Mouse (Mus musculus): ENCODE results near the gene Adamts16.

Adamts16 gene

DNA sequence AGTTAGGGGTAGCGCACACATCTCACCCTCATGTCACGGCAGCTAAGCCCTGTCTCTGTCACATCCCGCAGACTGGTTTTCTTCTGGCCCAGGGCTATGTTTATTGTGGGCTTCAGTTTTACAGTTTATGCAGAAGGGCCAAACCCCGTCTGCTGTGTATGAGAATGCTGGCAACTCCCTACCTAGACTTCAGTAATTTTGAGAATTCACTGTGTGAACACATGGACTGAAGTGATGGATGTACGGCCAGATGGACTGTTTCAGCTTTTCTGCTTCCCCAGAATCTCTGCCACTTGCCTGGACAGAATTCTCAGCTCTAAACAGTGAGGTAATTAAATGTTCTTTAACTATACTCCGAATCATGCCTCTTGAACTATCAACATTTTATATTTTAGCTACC, 70.5 kb downstream of the Adamts16 start:
- in situ Hi-C loops (cut with MboI; ENCODE audit: unreplicated experiment in 2 of 2) = no loop called here

DNA sequence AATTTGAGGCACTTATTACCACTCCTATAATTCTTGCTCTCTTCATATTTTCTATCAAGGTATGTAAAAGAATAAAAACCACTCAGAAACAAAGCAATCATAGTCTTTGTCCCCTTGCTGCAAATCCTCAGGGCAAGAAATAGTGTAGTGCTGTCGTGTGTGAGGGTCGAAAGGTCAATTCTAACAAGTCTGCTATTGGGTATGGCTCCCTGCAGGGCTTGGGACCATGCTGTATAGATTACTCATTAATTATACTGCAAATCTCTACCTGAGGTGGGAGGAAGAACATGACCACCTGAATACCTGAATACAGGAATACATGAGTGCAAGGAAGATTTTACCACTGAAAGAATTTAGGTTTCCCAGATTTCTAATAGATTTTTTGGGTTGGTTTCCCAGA, 72.5 kb downstream of the Adamts16 start:
- in situ Hi-C loops (cut with MboI; ENCODE audit: unreplicated experiment in 2 of 2) = no loop called here

DNA sequence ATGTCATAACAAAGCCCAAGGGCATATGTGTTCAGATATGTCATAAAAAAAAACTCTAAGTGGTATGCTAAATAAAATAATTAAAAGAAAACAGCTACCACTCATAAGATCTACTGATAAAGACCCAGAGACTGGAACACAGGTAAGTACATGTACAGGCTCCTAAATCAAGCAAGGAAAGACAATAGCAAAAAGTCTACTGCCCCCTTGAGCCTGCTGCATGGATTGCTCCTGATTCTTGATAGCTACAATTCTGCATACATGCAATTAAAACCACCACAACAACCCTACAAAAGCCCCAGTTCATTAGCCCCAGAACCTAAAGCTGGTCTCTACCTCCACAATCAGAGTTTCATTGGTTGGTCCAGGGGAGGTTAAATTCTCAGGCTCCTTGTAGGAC, 74.1 kb downstream of the Adamts16 start:
- in situ Hi-C loops (cut with MboI; ENCODE audit: unreplicated experiment in 2 of 2) = no loop called here

DNA sequence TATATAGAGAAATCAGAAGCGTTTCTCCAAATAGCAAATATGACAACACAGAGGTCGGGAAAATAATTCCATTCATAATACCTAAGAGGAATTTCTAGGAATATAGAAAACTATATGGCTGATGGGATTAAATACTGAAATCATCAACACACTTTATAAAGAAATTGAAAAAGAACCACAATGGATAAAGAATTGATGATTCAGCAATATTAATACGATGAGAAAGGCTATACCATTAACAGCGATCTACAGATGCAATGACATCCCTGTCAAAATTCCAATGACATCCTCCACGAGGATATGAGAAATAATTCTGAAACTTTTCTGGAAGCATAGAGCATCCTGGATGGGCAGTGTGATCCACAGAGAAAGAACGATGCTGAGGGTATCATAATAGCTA, 76.9 kb downstream of the Adamts16 start:
- in situ Hi-C loops (cut with MboI; ENCODE audit: unreplicated experiment in 2 of 2) = no loop called here

DNA sequence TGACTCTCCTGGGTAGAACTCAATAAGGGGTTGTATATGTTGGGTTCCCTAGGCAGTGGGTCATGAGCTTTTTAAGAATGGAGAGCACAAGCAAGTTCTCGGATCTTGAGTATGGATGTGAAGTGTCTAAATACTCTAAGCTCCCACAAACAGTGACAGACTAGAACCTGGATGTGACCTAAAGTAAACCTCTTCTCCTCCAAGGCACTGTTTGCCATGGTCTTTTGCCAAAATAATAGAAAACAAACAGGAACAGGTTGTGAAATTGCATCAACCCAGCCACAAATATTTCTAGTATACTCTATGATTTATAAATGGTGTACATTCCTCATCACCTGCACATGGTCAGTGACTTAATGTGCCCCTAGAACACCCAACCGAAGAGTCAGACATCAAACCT, 79.0 kb downstream of the Adamts16 start:
- in situ Hi-C loops (cut with MboI; ENCODE audit: unreplicated experiment in 2 of 2) = no loop called here

DNA sequence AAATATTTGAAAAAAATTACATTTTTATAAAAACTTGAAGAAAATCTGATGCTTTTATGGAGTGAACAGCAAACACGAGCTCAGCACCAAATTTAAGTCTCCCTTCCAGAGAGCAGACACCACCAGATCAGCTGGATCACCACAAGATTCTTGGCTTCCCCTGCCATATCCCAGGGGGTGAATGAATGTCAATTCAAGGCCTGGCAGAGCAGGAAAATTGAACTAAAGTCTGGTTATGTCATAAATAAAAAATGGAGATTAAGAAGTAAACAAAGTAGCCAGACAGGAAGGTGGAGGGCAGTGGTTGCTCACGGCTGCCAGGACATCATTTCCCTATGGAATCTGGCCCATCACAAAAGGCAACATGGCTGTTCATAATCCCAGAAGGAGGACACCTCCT, 80.3 kb downstream of the Adamts16 start:
- in situ Hi-C loops (cut with MboI; ENCODE audit: unreplicated experiment in 2 of 2) = no loop called here

DNA sequence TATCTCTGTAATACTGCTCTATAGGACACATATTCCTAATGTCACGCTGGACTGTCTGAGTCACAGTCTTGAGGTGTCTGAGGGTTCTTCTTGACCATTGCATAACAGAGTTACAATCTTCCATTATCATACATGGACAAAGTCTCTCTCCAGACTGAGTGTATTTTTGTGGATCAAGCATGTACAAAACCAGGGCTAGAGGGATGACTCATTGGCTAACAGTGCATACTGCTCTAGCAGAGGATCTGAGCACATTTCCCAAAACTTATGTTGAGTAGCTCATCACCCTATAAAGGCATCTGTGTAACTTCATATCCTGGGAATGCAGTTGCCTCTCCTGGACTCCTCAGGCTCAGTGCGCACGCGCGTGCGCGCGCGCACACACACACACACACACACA, 81.4 kb downstream of the Adamts16 start:
- in situ Hi-C loops (cut with MboI; ENCODE audit: unreplicated experiment in 2 of 2) = no loop called here

DNA sequence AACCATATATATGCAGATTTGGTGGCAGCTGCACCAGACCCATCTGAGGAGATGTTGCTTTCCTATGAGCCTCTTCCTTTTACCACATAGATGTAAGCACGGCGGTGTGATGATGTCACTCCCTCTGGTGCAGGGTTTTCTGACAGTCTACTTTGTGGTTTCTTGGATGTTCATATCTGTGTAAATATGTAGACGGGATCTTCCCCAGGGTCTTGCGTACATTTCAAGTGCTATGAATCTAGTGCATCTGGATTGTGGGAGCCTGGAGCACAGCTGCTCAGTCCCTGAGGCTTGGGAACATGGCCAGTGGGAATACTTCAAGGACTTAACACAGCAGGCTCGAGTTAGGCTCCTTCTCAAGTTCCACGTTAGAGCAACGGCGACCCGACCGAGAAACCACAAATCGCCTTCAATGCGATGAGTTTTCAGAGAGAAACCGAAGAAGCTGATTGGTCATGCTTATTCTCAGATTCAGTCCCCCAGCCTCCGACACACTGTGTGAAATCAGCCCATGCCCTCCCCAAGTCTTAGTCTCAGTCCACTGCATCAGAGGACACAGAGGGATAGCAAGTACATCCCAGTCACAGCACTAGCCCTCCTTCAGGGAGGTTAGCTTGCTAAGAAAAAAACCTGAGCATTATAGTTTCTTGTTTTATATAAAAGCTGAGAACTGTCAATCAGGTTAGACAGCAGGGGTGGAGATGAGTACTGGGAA, 95.2 kb downstream of the Adamts16 start:
- in situ Hi-C loops (cut with MboI; ENCODE audit: unreplicated experiment in 2 of 2) = no loop called here

DNA sequence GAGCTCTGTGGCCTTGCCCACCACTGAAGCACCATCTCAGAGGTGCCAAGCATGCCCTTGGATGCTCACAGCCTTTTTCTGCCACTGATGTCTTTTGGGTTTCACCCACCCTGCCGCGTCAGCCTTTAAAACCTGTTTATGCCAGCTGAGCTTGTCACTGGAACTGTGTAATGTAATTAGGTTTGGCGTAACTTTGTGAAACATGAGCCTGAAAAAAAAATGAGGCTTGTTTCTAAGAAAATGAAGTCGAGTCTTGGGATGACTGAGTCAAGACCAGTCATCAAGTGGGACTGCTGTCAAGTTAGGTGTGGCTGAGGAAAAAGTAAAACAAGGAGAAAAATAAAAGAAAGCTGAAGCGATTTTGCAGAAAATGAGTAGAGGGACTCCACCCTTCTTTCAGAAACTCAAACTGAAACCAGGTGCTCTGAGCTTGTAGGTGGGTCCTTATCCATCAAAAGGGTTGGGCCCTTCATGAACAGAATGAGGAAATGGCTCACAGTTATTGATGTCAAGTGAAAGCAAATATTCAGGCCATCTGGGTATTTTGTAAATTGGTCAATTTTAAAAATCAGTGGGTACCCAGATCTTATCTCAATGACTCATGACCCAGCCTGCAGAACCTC, 97.1 kb downstream of the Adamts16 start:
- in situ Hi-C loops (cut with MboI; ENCODE audit: unreplicated experiment in 2 of 2) = no loop called here

DNA sequence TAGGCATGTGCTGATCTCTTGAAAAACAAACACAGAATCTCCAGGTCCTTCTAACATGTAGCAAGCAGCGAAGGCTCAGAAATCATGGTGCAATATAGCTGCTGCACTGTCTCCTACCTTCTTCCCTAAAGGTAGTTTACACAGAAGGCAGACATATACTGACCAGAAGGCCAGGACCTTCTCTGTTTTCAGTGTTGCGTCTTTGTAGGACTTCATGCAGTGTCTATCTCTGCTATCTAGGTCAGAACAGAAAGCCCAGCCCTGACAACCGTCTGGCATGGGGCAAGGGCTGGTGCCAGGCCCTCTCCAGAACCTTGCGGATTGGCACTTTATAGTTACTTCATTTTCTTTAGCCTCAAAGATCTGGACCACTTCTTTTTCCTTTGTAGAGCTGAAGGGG, 98.9 kb downstream of the Adamts16 start:
- in situ Hi-C loops (cut with MboI; ENCODE audit: unreplicated experiment in 2 of 2) = no loop called here

DNA sequence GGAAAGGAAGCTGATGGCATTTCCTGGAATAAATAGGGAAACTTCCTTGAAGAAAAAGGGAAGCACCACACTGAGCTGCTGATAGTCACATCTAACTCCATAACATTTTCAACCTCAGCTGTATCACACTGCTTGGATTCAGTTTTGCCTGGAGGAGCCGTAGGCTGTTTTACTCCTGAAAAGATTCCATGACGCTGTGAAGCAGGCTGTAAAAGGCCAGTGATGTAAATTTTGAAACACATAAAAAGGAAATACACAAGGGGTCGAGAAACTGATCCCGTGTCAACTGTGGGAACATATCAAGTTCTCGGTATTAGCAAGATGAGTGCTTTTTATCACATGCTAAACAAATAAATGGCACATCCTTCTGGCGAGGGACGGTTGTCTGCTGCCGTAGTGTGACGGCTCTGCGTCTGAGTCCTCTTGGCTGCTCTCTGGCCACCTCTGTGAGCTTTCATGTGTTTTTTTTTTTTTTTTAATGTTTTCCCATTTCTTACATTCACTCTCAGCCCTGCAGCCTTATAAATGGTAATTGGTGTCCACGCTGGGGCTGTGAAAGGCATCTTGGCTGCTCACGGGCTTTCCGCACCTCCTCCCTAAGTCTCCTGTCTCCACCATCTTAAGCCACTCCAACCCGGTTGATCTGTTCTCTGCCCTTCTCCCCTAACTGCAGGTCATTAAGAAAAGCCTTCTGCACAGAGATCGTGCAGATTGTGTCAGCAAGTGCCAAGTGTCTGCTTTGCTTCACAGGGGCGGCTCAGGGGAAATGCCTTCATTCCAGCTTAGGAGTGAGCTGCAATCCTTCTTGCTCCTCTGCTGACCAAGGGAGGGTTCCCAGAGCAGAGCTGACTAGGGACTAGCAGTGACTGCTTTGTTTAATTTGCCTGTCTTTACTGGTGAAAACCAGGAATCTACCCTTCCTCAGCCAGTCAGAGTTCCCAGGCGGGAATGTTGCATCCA, 101.0 kb downstream of the Adamts16 start:
- in situ Hi-C loops (cut with MboI; ENCODE audit: unreplicated experiment in 2 of 2) = no loop called here

DNA sequence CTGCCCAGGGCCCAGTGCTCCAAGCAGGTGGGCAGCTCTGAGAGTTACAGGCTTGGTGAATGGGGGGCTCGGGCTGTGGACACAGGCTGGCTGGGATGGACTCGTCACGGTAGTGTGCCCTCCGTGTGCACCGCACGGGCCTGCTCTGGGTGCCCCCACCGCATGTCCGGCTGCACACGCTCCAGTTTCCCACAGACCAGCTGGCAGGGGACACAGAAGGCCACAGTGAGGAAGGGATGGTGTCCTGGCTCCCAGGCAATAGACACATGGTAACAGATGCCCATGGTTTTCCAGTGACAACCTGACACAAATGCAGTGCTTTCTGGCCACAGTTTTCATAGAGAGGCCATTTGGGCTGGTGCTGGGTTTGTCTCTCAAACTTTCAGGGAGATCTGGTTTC, 102.8 kb downstream of the Adamts16 start:
- in situ Hi-C loops (cut with MboI; ENCODE audit: unreplicated experiment in 2 of 2) = no loop called here

DNA sequence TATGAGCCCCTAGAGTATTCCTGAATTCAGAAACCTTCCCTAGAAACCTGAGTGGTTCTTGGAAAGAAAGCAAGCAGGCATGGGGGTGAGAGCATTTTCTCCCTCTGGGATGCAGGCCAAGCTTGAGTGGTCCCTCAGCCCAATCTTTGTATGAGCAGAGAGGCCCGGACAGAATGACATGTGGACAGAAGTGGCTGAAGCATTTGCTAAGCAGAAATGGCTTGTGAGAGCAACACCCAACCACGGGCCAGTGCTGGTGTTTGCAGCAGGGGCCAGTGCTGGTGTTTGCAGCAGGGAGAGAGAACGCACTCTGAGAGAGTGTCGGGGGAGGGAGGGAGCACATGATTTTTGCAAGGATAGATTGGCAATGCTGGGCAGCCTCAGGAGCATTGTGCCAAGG, 105.2 kb downstream of the Adamts16 start:
- in situ Hi-C loops (cut with MboI; ENCODE audit: unreplicated experiment in 2 of 2) = no loop called here

DNA sequence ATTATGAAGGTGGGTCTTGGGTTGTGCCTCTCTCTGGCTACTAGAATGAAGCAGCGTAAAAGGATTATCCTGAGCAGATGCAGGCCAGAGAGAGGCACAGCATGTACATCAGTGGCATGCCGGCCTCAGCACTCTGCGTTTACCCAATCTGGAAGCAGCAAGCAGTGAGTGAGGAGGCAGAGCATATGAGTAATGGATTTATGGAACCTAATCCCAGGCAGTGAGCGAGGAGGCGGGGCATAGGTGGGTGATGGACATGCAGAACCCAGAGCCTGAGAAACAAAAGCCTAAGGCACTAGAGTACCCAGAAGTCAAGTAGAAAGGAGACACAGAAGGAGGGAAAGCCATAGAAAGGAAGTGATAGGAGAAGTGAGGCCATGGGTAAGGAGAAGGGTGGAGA, 107.0 kb downstream of the Adamts16 start:
- in situ Hi-C loops (cut with MboI; ENCODE audit: unreplicated experiment in 2 of 2) = no loop called here

DNA sequence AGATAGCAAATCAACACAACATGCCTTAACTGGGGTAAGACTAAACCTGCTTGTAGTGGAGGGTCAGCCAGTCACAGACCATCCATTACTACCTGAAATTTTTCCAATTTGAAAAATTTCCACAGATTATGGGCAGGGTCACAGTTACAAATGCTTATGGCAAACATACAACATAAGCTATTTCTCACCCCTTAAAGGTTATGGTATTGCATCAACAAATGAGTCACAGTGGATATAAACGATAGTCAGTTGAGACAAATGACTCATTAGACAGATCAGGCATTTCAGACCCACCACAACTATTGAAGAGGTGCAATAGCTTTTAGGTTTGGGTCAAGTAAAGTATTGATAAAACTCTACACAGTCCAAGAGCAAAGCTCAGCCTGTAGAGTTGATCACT, 107.7 kb downstream of the Adamts16 start:
- in situ Hi-C loops (cut with MboI; ENCODE audit: unreplicated experiment in 2 of 2) = no loop called here

DNA sequence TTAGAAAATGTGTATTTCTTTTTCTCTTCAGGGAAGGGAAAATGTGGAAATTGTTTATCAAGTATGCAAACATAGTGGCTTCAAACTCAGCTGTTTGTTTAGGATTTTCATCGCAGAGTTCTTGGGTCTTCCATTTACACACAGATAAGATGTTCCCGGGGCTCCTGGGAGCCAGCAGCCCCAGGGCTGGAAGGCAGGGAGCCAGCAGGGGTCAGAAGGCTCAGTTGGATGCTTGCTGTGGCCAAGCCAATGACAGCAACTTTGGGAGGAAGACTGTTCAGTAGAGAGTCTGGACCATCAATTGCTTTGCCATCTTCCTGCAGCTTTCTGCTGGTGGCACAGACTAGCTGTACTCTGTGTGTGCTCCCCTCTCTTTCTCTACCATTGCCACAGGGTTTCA, 108.4 kb downstream of the Adamts16 start:
- in situ Hi-C loops (cut with MboI; ENCODE audit: unreplicated experiment in 2 of 2) = no loop called here

DNA sequence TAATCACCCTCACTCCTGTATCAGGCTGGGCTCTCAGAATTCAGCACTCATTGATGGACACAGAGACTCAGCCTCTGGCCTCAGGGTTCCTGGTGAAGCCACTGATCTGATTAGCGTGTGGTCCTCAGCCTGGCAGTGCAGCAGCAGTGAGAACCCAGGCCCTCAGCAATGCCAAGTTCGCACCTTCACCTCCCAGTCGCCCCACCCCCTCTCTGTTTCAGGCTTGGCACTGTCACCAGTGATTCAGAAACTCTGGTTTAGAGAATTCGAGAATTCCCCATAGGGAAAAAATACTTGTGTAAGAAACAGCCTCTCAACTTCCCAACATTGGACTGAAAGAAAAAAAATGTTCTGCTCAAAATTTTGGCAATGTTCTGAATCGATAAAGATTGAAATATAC, 108.8 kb downstream of the Adamts16 start:
- in situ Hi-C loops (cut with MboI; ENCODE audit: unreplicated experiment in 2 of 2) = no loop called here

DNA sequence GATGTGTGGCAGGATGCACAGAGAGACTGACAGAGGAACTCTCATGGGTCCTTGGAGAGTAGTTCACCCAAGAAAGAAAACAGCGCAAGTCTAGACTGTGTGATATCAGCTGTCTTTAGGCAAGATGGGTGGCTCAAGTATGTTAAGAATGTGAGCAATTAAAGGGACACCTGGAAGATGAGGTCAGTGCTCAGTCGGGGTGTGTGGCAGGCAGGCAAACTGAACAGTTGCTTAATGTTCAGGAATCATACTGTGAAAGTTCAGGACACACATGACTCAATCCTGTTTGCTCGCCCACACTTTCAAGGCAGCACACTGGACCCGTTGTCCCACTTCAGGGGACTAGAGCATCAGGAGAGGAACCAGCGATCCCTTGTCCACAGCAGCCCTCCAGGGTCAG, 110.3 kb downstream of the Adamts16 start:
- in situ Hi-C loops (cut with MboI; ENCODE audit: unreplicated experiment in 2 of 2) = no loop called here

DNA sequence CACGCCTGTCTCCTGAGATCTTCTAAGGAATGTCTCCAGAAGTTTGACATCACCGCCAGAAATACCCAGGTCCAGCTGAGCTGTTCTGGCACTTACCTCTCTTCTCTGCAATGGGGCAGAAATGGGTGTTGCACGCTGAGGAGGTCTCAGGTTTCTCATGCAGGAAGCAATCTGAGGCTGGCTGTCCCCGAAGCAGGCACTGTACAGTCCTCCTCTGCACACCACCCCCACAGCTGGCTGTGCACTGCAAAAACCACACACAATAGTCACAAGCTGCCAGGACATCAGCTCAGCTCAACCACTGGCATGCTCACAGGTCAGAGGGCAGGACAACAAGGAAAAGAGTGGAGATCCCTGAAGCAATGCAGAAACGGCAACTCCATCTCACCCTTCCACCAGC, 111.6 kb downstream of the Adamts16 start:
- in situ Hi-C loops (cut with MboI; ENCODE audit: unreplicated experiment in 2 of 2) = no loop called here

DNA sequence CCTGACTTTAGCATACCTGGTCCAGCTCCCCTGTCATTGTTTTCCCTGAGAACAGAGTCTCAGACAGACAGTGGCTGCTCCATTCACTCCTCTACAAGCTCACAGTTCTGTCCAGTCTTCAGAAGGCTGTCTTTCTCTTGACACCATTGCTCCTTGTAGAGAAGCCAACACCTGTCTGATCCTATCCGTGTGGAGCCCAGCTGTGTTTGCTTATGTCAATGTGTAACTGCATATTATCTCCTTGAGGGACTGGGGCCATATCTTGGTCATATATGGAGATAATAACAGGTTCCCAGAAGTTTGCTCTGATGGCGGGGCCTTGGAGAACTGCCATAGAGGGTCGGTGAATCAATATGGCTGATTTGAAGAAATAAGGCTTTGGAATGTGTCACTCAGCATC, 115.4 kb downstream of the Adamts16 start:
- in situ Hi-C loops (cut with MboI; ENCODE audit: unreplicated experiment in 2 of 2) = no loop called here

DNA sequence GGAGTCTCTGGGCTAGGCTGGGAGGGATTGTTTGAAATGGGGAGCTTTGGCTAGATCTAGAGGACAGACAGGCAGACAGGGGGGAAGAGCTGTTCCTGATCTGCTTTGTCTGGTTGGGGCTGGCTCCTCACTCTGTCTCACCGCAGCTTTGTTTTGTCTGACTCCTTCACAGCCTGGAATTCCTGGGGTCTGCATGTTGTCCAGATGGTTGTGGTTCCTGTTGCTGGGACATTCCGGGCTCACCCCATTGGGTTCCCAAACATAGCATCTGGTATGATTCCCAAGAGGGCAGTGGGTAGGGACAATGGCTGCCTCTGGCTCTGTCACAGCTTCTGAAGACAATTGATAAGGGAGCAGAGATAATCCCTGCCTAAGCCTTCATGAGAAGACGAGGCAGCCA, 117.0 kb downstream of the Adamts16 start:
- in situ Hi-C loops (cut with MboI; ENCODE audit: unreplicated experiment in 2 of 2) = no loop called here

All from v-Abl transformed pro-B cells (cell line).